Mouse (Mus musculus): ENCODE results near the gene Trappc10. TPM values are rescaled to one million over a fixed set of nuclear protein-coding genes. Genes with fewer than 3 reads are reported as not detected.

Gene Trappc10
- total RNA-seq, 2 experiments from 2014 or later, result 42.4 to 44.6 TPM

Other genes starting within 250 kb of the Trappc10 start
- gene Pfkl, start 234.6 kb downstream of the Trappc10 start, total RNA-seq (2021), result 10 to 100 TPM; 17.0 to 21.0 TPM
- not detected for gene Dnmt3l, start 202.7 kb downstream of the Trappc10 start, total RNA-seq (2021)
- gene Aire, start 201.0 kb downstream of the Trappc10 start, total RNA-seq (2021), result not detected
- gene Icosl, start 175.3 kb downstream of the Trappc10 start, total RNA-seq (2021), result 1 to 10 TPM; 3.4 to 4.4 TPM
- gene D10Jhu81e, start 74.9 kb downstream of the Trappc10 start, total RNA-seq (2021), result 100 to 1,000 TPM; 111 to 120 TPM
- gene Pwp2, start 59.5 kb downstream of the Trappc10 start, total RNA-seq (2021), result 10 to 100 TPM in 1 of 2 experiments, 1 to 10 TPM in 1; 8.9 to 10.5 TPM
- gene Agpat3, start 107.8 kb upstream of the Trappc10 start, total RNA-seq (2021), result 100 to 1,000 TPM; 231 to 259 TPM
- 100 to 1,000 TPM; 113 to 119 TPM for gene Rrp1, start 168.4 kb upstream of the Trappc10 start, total RNA-seq (2021)
- gene Cstb, start 181.0 kb upstream of the Trappc10 start, total RNA-seq (2021), result 10 to 100 TPM; 46.6 to 52.1 TPM
- gene Pdxk, start 220.3 kb upstream of the Trappc10 start, total RNA-seq (2021), result 1 to 10 TPM; 7.9 to 8.2 TPM

All from gastrocnemius, postnatal 4 days (tissue).